Mouse (Mus musculus) heart, postnatal 36 days (tissue): Measurements from ENCODE around the gene Sap25. TPM values are rescaled to one million over a fixed set of nuclear protein-coding genes. Genes with fewer than 3 reads are reported as not detected.

Experiments used
- DNase-seq, 2 experiments: peaks; one replicate each; pipeline ENCODE4 v3.0.0; 2021 to 2022
- intact Hi-C: fragments of 180-260 bp; cut with DNase I; formaldehyde crosslinking; loops from one replicate; pipeline ENCODE4 v1.15.1; 2025
- total RNA-seq, 2 experiments: library from RNA; stranded (reverse); gene quantifications; 2 replicates each; pipeline ENCODE4 v1.2.3; 2021

Sap25 gene
- total RNA-seq, 2 experiments from 2014 or later: 1.2 to 1.7 TPM

DNA sequence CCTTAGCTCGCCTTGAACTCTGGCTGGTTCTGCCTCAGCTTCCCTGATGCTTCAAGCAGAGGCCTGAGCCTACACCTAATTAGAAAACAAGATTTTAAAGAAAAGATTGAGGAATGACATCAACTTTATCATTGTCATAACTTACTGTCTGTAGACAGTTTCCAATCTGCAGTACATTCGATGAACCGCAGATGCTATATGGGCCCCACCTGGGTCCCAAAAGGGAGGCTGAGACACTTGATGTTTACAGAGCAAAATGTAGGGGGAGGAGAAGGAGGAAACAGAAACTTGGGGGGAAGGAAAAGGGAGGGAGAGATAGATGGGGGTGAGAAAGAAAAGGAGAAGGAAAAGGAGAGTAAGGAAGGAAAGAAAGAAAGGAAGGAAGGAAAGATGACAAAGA lies 48.8 kb downstream of the Sap25 start:
- DNase-seq: no peak
- intact Hi-C loops: loop anchor here (5.0 kb wide), 1 partner anchor 32 kb away; no protein-coding TSS in a partner anchor

DNA sequence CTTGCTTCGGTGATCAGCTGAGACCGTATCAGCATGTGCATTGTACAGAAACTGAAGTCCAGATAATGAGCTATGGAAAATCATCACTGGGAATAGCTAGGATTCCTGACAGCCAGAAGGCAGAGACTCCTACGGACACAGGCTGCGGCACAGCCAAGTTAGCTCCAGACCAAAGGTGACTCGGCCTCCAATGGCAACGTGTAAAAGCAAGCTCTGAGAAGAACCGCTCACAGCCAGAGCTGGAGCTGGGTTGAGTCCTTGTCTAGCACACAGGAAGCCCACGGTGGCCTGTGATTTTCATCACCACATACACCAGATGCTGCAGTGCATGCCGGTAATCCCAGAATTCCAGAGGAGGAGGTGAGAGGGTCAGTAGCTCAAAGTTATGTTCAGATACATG lies 49.4 kb downstream of the Sap25 start:
- intact Hi-C loops: no loop called here
- no peak for DNase-seq

DNA sequence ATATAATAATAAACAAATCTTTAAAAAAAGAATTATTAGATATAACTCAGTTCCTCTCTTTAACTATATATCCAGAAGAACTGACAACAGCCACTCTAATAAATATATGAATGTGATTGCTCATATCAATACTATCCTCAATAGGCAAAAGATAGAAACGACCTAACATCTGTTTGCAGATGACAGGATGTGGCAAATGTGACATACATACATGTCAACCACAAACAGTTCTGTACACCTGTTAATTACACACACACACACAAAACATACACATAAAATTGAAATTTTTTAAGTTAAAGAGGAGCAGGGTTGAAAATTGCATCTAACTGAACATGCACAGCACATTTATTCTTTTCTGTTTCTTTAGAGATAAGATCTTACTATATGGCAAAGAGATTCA lies 50.7 kb downstream of the Sap25 start:
- DNase-seq: no peak
- intact Hi-C loops: no loop called here

Other genes with a start within 250 kb of the Sap25 start
- not detected for gene Zan, start 164.3 kb upstream of the Sap25 start, total RNA-seq
- 10 to 100 TPM; 13.1 to 14.1 TPM for gene Pop7, start 138.8 kb upstream of the Sap25 start, total RNA-seq
- 10 to 100 TPM; 29.5 to 35.4 TPM for gene Gigyf1, start 122.8 kb upstream of the Sap25 start, total RNA-seq
- not detected for gene Epo, start 108.1 kb upstream of the Sap25 start, total RNA-seq
- 100 to 1,000 TPM; 245 to 248 TPM for gene Gnb2, start 107.8 kb upstream of the Sap25 start, total RNA-seq
- not detected for gene Actl6b, start 87.8 kb upstream of the Sap25 start, total RNA-seq
- not detected for gene Tfr2, start 71.5 kb upstream of the Sap25 start, total RNA-seq
- gene Mospd3, start 40.3 kb upstream of the Sap25 start, total RNA-seq: 10 to 100 TPM; 16.5 to 16.8 TPM
- 10 to 100 TPM; 58.1 to 65.1 TPM for gene Pcolce, start 27.6 kb upstream of the Sap25 start, total RNA-seq
- gene Fbxo24, start 12.3 kb upstream of the Sap25 start, total RNA-seq: under 1 TPM; 0.16 to 0.31 TPM
- 10 to 100 TPM; 18.4 to 20.5 TPM for gene Lrch4, start 12.2 kb upstream of the Sap25 start, total RNA-seq
- gene Gm20605, start 12.2 kb upstream of the Sap25 start, total RNA-seq: 1 to 10 TPM; 3.9 to 4.9 TPM
- gene Irs3, start 4.4 kb downstream of the Sap25 start, total RNA-seq: under 1 TPM; 0.14 to 0.75 TPM
- 10 to 100 TPM; 11.6 to 18.3 TPM for gene Agfg2, start 43.4 kb downstream of the Sap25 start, total RNA-seq
- 1 to 10 TPM in 1 of 2 experiments, under 1 TPM in 1; 0.81 to 1.1 TPM for gene Nyap1, start 100.3 kb downstream of the Sap25 start, total RNA-seq
- gene Tsc22d4, start 104.4 kb downstream of the Sap25 start, total RNA-seq: 100 to 1,000 TPM; 260 to 268 TPM
- gene Ppp1r35, start 137.5 kb downstream of the Sap25 start, total RNA-seq: 10 to 100 TPM; 10.7 to 12.3 TPM
- 10 to 100 TPM; 25.6 to 35.3 TPM for gene Mepce, start 146.3 kb downstream of the Sap25 start, total RNA-seq
- gene Zcwpw1, start 146.5 kb downstream of the Sap25 start, total RNA-seq: under 1 TPM; 0.36 to 0.49 TPM
- gene Pilra, start 194.9 kb downstream of the Sap25 start, total RNA-seq: 1 to 10 TPM; 3.2 TPM
- gene Pilrb1, start 216.8 kb downstream of the Sap25 start, total RNA-seq: 1 to 10 TPM; 1.1 to 1.2 TPM
- 1 to 10 TPM in 1 of 2 experiments, under 1 TPM in 1; 0.80 to 1.0 TPM for gene Pilrb2, start 230.5 kb downstream of the Sap25 start, total RNA-seq